Mouse (Mus musculus) heart, adult 2 months (tissue): Measurements from ENCODE around the gene Nxpe4.
A peak's percentile ranks its signal among the peaks of the same experiment; 100 is the strongest.

Experiments used
- CTCF ChIP-seq: fragments of 200-600 bp; IDR thresholded peaks from 2 replicates; pipeline ENCODE4 v1.8.1; 2022; ENCODE audit warnings: antibody characterized with exemption, mild to moderate bottlenecking, moderate library complexity
- EP300 ChIP-seq: fragments of 200-500 bp; IDR thresholded peaks from 2 replicates; pipeline ENCODE4 v1.6.1; 2011; ENCODE audit warnings: low read depth, low read length, control low read depth; ENCODE audit not compliant: insufficient read depth
- POLR2A ChIP-seq: fragments of 200-500 bp; IDR thresholded peaks from 2 replicates; pipeline ENCODE4 v1.6.1; 2011; ENCODE audit warnings: mild to moderate bottlenecking, low read depth, low read length, control low read depth; ENCODE audit not compliant: insufficient read depth

GRCm38 (mm10) chr9:48353148-48353698 is 191.4 kb downstream of the Nxpe4 start, which contains the start of gene Nxpe2:
- TF ChIP-seq POLR2A, result 0 out of 2 replicates have a peak, but pooled peaks have one; percentile 22
- TF ChIP-seq CTCF, result no peak
- peak; percentile 77; the same call in 1 of the 2 replicates for TF ChIP-seq EP300
